Mouse (Mus musculus): ENCODE data around the gene Gm49388. TPM values are rescaled to one million over a fixed set of nuclear protein-coding genes. Genes with fewer than 3 reads are reported as not detected.
A peak's percentile ranks its signal among the peaks of the same experiment; 100 is the strongest.
"Not testable (repeated sequence)": the region's sequence is repeated elsewhere in the genome, so short reads cannot be mapped to it uniquely, and the experiment has no call there.

The Gm49388 gene
- polyA plus RNA-seq, 1 experiment from 2014 or later, result not detected

DNA sequence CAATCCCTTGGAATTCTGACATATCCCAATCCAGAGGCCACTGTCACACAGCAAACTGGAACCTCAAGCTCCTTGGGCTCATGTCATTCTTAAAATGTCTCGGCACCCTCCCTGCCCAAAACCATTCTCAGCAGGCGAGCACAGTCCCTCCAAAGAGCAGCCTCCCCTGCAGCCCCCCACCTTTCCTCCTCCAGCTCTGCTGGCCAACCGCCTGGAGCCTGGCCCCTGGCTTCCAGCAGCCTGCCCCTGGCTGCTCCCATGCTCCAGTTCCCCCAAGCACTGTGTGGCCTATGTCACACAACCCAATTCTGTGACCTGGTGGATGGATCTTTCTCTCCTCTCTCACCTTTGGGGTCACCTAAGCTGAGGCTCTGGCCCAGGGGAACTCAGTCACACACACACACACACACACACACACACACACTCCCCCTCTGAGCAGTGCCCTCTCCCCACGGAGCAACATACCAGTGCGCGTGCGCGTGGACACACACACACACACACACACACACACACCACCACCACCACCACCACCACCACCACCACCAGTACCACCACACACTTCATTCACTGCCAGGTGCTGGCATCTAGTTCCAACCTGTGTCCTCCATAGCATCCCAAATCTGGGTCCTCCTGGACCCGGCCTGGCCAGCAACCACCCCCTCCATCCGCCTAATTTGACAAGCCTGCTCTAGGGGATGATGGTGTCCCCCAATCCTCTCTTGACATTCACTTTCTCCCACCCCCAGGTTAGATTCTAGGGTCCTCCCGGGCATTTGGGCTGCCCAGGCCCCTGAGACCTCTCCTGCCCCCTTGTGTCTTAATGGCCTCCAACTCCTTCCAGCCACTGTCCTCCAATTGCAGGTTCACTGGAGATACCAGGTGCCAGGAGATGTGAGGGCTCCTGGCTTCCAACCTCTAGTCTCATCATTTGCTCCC, 38.1 kb downstream of the Gm49388 start:
- Histone ChIP-seq H3K9me3 (ENCODE audit: control insufficient read depth) (no peaks in the 10 kb centered on the region), H3K4me2 (replicated peaks; ENCODE audit: low read depth) (peak overlapping the region; percentile 61), H3K4me1 (replicated peaks; ENCODE audit: control insufficient read depth, insufficient read depth, low read length) (no peaks in the 10 kb centered on the region), H3K27me3 (replicated peaks; ENCODE audit: control insufficient read depth, insufficient read depth, low read length) (no peaks in the 10 kb centered on the region), H3K27ac (ENCODE audit: low read depth, low read length) (no peak overlapping the region), H3K9ac (ENCODE audit: low read depth, low read length) (no peak overlapping the region), H3K36me3 (ENCODE audit: control insufficient read depth, insufficient read depth) (no peaks in the 10 kb centered on the region), H3K4me3 (ENCODE audit: low read depth, low read length) (peak overlapping the region; percentile 37)
- TF ChIP-seq CTCF (IDR thresholded peaks at IDR 0.05; ENCODE audit: low read depth), result peak; percentile 49
- WGBS, result 71% methylated on average over 11 of the region's 11 CpGs
- ATAC-seq, result no peak

DNA sequence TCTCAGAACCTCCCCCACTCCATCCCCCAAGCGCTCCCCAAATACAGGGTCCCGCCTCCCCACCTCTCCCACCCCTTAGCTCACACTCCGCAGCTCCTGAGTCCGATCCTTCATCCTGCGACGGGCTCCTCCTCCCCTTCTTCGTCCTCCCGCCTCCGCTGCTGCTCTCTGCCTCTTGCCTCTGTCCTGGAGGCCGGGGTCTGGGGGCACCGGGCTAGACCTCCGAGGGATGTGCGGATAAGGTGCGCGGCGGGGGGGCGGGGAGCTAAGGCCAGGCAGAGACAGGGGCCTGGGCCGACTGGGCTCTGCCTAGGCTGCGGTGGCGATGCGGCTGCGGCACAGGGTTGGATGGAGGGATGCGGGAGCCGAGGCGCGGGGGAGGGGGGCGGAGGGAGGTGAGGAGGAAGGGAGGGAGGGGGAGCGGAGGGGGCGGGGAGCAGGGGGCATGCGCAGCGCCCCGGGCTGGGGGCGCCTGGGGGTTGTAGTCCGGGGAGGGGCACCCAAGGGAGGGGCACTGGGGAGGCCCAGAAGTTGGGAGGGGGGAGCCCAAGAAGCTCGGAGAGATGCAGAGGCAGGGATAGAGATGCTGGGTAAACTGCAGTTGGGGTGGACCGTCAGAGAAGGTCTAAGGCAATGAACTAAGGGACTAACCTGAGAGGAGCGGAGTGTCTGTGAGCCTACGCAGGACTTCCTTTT, 38.9 kb downstream of the Gm49388 start, which contains the start of the genes Stx4a and Stx1b:
Gene Stx4a, plus strand, starts transcription at position 119 of the 696 bp plus-strand sequence.
Gene Stx1b, minus strand, starts transcription at position 374 of the 696 bp plus-strand sequence.
- peak within 1 kb of the TSS; percentile 61 for H3K4me2 ChIP-seq (replicated peaks; ENCODE audit: low read depth)
- no peaks in the 10 kb centered on the region for H3K36me3 ChIP-seq (ENCODE audit: control insufficient read depth, insufficient read depth)
- H3K27me3 ChIP-seq (replicated peaks; ENCODE audit: control insufficient read depth, insufficient read depth, low read length), result no peaks in the 10 kb centered on the region
- H3K4me3 ChIP-seq (ENCODE audit: low read depth, low read length), result peak within 1 kb of the TSS; percentile 37
- H3K9me3 ChIP-seq (ENCODE audit: control insufficient read depth), result no peaks in the 10 kb centered on the region
- WGBS, result 7% methylated on average over 34 of the region's 38 CpGs
- no peak for TF ChIP-seq CTCF (IDR thresholded peaks at IDR 0.05; ENCODE audit: low read depth)
- peak within 1 kb of the TSS; percentile 41; the same call in 1 of the 2 replicates for H3K27ac ChIP-seq (ENCODE audit: low read depth, low read length)
- H3K9ac ChIP-seq (ENCODE audit: low read depth, low read length), result no peak within 1 kb of the TSS; the same call in 1 of the 2 replicates
- no peaks in the 10 kb centered on the region for H3K4me1 ChIP-seq (replicated peaks; ENCODE audit: control insufficient read depth, insufficient read depth, low read length)
- ATAC-seq, result peak; percentile 44; the same call in 1 of the 2 replicates

DNA sequence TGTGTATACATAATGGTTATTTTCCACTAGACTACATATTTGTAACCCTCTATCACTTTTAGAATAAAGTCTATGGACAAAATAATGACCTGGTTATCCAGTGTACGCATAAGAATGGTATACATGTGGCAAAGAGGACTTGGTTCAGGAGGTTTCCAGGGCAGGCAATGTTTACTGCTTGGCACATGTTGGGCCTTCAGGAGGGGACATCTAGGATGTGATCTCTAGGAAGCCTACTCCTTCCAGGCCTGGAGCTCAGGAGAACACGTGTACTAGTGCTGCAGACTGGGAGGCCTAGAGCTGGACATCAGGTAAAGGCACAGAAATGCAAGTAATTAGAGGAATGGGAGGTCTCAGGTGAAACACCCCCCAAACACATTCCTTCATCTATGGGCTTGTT, 50.1 kb downstream of the Gm49388 start:
- Histone ChIP-seq H3K27ac (ENCODE audit: low read depth, low read length) (no peak overlapping the region), H3K9ac (ENCODE audit: low read depth, low read length) (no peak overlapping the region), H3K27me3 (replicated peaks; ENCODE audit: control insufficient read depth, insufficient read depth, low read length) (no peaks in the 10 kb centered on the region), H3K36me3 (ENCODE audit: control insufficient read depth, insufficient read depth) (no peaks in the 10 kb centered on the region), H3K4me1 (replicated peaks; ENCODE audit: control insufficient read depth, insufficient read depth, low read length) (no peaks in the 10 kb centered on the region), H3K9me3 (ENCODE audit: control insufficient read depth) (no peaks in the 10 kb centered on the region), H3K4me3 (ENCODE audit: low read depth, low read length) (no peak overlapping the region), H3K4me2 (replicated peaks; ENCODE audit: low read depth) (no peak overlapping the region)
- no peak for TF ChIP-seq CTCF (IDR thresholded peaks at IDR 0.05; ENCODE audit: low read depth)
- 93% methylated on average over 2 of the region's 2 CpGs for WGBS
- ATAC-seq, result no peak

DNA sequence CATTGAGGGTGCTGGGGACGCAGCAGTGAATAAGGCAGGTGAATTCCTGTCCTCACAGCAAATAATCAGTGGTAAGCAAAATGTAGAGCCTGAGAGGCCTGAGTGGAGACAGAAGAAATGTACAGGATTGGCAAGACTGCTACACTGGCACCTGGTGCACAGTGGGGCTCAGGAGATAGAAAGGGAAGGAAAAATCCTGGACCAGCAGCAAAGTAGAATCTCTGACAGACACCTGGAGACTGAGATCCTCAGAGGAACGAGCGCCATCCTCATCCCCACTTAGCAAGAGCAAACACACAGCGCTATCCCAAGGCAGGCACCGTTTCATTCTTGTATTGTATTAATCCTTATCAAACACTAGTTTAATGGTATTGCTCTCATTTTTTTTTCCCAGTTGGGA, 52.1 kb downstream of the Gm49388 start:
- Histone ChIP-seq H3K27me3 (replicated peaks; ENCODE audit: control insufficient read depth, insufficient read depth, low read length) (no peaks in the 10 kb centered on the region), H3K36me3 (ENCODE audit: control insufficient read depth, insufficient read depth) (no peaks in the 10 kb centered on the region), H3K9me3 (ENCODE audit: control insufficient read depth) (no peaks in the 10 kb centered on the region), H3K9ac (ENCODE audit: low read depth, low read length) (no peak overlapping the region), H3K27ac (ENCODE audit: low read depth, low read length) (no peak overlapping the region), H3K4me3 (ENCODE audit: low read depth, low read length) (no peak overlapping the region), H3K4me1 (replicated peaks; ENCODE audit: control insufficient read depth, insufficient read depth, low read length) (no peaks in the 10 kb centered on the region; the same call in 1 of the 2 replicates), H3K4me2 (replicated peaks; ENCODE audit: low read depth) (no peak overlapping the region)
- WGBS, result 89% methylated on average over 5 of the region's 5 CpGs
- no peak for ATAC-seq
- TF ChIP-seq CTCF (IDR thresholded peaks at IDR 0.05; ENCODE audit: low read depth), result no peak

DNA sequence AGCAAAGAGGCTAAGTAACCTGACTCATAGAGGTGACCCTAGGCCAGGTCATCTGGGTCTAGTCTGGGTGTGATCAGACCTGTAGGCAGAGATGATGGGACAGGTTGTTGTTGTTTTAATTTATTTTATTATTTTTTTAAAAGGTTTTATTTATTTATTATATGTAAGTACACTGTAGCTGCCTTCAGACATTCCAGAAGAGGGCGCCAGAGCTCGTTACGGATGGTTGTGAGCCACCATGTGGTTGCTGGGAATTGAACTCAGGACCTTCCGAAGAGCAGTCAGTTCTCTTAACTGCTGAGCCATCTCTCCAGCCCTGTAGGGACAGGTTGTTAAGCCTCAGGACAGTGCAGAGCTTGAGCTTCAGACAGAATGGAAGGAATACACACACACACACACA, 52.5 kb downstream of the Gm49388 start:
- H3K4me3 ChIP-seq (ENCODE audit: low read depth, low read length); H3K9me3 ChIP-seq (ENCODE audit: control insufficient read depth); ATAC-seq; H3K4me2 ChIP-seq (replicated peaks; ENCODE audit: low read depth); H3K4me1 ChIP-seq (replicated peaks; ENCODE audit: control insufficient read depth, insufficient read depth, low read length); H3K9ac ChIP-seq (ENCODE audit: low read depth, low read length); H3K27me3 ChIP-seq (replicated peaks; ENCODE audit: control insufficient read depth, insufficient read depth, low read length); H3K27ac ChIP-seq (ENCODE audit: low read depth, low read length); H3K36me3 ChIP-seq (ENCODE audit: control insufficient read depth, insufficient read depth): not testable (repeated sequence)
- 80% methylated on average over 4 of the region's 4 CpGs for WGBS

DNA sequence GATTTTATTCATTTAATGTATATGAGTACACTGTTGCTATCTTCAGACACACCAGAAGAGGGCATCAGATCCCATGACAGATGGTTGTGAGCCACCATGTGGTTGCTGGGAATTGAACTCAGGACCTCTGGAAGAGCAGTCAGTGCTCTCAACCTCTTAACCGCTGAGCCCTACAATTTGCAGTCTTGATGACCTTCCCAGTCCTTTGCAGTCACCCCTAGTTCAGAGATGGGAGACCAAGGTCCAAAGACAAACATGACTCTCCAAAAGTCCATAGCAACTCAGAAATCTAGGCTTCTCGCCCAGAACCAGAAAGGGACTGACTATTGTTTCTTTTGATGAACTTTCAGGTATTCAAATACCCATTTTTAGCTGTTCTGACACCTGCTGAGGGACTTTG, 54.6 kb downstream of the Gm49388 start:
- not testable (repeated sequence) for H3K4me1 ChIP-seq (replicated peaks; ENCODE audit: control insufficient read depth, insufficient read depth, low read length); H3K9me3 ChIP-seq (ENCODE audit: control insufficient read depth); H3K4me3 ChIP-seq (ENCODE audit: low read depth, low read length); ATAC-seq; H3K4me2 ChIP-seq (replicated peaks; ENCODE audit: low read depth); H3K27me3 ChIP-seq (replicated peaks; ENCODE audit: control insufficient read depth, insufficient read depth, low read length); H3K9ac ChIP-seq (ENCODE audit: low read depth, low read length); H3K27ac ChIP-seq (ENCODE audit: low read depth, low read length)
- H3K36me3 ChIP-seq (ENCODE audit: control insufficient read depth, insufficient read depth), result peaks cover 21% of the 10 kb centered on the region
- WGBS, result 75% methylated on average over 2 of the region's 2 CpGs
- peak; percentile 23 for TF ChIP-seq CTCF (IDR thresholded peaks at IDR 0.05; ENCODE audit: low read depth)

Data from intestine, postnatal 0 days (tissue).